Mouse (Mus musculus) urinary bladder, postnatal 36 days (tissue): ENCODE measurements around the gene Hps4.
"Not testable (repeated sequence)": the region's sequence is repeated elsewhere in the genome, so short reads cannot be mapped to it uniquely, and the experiment has no call there.

Experiments
- DNase-seq, 2 experiments: peaks; one replicate each; pipeline ENCODE4 v3.0.0; 2022; ENCODE audit warnings: low spot score in 2 of 2, mixed read lengths in 1 of 2

Hps4 gene

DNA sequence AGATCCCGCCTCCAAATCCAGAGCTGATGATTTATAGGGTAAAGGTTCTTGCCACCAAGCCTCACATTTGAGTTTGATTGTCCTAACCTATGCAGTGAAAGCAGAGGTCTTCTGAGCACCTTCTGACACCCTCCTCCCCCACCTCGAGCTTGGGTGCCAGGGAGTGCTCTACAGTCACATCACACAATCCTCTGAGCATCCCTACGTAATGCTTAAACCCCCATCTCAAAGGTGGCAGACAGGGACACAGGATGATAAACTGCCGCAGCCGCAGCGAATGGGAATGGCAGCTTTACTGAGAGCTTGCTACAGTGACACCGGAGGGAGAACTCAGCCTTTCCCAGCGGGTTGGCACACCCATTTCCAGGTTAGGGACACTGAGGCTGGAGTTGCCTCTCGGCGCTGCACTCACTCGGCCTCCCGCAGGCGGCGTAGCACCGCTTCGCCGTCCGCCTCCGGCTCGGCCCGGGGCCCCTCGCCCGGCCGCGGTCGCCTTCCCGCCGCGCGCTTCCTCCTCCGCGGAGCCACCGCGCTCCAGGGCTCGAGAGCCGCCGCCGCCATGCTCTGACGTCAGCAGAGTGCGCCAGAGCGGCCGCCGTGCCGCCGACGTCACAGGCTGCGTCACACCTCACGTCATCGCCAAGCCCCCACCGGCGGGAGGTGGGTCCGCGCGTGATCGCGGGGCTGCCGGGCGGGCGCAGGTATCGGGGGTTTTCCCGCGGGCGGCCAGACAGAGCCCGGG is at the start of gene Hps4, which contains the start of gene Srrd:
Gene Hps4, plus strand, starts transcription at position 621 of the 742 bp plus-strand sequence.
Gene Srrd, minus strand, starts transcription at position 578 of the 742 bp plus-strand sequence.
- DNase-seq, result peak; percentile 78 to 79

DNA sequence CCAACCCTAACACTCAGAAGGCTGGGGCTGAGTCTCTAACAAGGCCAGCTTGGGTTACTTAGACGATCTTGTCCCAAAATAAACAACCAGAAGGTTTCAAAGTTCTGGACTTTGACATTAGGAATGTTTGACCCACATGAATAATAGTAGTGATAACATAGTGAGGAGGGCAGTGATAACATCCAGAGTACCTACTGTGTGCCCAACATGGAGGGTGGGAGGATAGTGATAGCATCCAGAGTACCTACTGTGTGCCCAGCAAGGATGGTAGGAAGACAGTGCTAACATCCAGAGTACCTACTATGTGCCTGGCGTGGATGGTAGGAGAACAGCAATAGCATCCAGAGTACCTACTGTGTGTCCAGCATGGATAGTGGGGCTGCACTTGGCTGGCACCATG is 49.1 kb upstream of the Hps4 start:
- no peak for DNase-seq

- no peak for DNase-seq
Observed at GRCm38 (mm10) chr5:112294696-112295095, 48.2 kb upstream of the Hps4 start.

DNA sequence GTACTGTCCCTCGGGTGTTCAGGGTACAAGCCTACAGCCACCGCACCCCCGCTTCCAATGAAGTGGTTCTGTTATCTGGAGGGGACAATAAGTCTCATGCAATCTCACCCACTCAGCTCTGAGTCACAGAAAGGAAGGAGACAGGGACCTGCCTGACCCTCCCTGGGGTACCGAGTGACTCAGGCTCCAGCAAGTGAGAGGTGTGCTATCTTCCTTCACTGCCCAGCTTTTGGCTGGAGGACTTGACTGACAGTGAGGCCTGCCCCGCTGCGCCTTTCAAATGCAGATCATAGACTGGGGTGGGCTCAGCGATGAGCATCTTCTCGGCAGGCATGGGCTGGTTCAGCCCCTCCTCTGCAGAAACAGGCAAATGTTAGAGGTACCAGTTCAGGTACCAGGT is 47.7 kb upstream of the Hps4 start:
- no peak for DNase-seq

DNA sequence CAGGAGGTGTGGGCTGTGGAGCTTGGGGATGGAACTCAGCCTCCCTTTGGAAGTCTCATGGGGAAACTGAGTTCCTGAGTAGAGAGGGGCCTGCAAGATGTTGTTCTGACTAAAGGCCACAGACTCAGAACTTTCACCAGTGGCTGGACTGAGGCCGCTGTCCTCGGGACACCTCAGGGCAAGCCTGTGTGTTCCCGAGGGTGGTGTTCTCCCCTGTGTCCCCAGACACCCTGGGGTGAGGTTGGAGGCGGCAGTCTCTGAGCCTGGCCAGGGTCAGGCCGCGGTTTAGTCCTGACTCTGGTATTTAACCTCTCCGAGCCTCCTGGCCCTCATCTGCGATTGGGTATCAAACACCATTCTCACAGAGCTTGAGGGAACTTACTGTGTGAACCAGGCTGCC is 47.3 kb upstream of the Hps4 start:
- DNase-seq, result no peak

GRCm38 (mm10) chr5:112296404-112297181 is 46.3 kb upstream of the Hps4 start:
- no peak for DNase-seq

DNA sequence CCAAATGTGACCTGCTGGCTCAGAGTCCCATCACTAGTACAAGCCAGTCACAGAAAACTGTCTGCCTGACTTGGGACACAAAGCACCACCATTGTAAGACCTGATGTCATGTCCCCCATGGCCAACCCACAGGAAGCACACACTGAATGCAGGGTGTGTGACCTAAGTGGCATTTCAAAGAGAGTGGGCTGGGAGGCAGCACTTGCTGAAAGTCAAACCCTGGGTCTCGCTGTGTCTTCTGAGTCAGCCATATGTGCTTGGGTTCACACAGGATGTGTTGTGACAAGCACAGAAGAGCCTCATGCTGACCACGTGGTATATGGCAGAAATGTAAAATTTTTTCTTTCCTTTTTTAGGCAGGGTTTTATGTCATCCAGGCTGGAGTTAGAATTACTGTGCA is 45.6 kb upstream of the Hps4 start:
- no peak for DNase-seq

DNA sequence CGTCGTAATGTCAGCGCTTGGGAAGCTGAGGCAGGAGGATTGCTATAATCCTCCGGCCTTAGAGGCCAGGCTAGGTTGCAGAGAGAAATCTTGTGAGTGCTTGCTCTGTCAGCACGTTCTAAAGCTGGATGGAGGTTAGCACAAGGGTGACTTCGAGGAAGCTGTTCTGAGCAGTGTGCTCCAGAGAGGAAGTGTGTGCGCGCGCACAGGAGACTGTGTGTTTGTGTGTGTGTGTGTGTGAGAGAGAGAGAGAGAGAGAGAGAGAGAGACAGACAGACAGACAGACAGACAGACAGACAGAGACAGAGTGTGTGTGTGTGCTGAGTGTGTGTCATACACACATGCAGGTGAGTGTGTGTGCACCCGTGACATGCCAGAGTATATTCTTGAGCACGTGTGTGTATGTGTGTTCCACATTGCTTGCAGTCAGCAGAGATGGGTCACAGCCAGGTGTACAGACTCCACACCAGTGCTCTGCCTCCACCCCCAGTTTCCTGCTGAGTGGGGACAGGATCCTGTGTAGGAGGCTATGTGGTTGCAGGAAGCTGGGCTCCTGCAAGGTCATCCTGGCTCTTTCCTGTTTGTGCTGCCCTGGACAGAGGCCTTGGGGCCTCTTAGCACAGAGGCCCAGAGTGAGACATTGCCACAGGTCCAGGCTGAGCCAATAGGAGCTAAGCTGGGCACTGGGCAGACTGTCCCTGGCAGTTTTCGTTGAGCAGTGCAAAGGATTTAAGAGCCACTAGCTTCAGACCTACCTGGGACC is 44.5 kb upstream of the Hps4 start:
- peak in 1 of 2 experiments; percentile 16 for DNase-seq

- DNase-seq, result no peak
Observed at GRCm38 (mm10) chr5:112299399-112299798, 43.5 kb upstream of the Hps4 start.

GRCm38 (mm10) chr5:112300112-112300511 is 42.8 kb upstream of the Hps4 start:
- DNase-seq, result no peak

DNA sequence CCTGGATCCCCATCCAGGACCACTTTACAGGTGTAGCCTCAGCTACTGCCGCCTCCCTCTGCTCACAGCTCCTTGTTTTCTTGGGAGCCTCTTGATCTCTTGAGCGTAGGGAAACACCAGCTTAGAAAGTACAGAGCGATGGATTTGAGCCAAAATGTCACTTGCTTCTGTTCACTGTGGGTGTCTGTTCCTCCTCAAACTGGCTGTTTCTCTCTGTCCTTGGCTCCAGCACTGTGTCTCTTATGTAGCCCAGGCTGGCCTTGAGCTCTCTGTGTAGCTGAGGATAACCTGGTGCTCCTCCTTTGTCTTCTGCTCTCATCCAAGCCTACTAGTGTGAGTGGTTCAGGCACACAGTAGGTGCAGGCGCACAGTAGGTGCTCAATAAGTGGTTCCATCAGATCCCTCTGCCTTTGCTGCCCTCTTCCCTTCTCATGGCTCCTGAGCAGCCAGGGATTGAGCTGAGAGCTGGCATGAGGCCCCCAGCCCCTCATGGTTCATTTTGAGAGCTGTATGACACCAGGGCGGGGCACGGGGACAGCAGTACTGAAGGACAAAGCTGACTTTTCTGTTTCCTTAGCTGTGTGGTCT is 42.1 kb upstream of the Hps4 start:
- no peak for DNase-seq

DNA sequence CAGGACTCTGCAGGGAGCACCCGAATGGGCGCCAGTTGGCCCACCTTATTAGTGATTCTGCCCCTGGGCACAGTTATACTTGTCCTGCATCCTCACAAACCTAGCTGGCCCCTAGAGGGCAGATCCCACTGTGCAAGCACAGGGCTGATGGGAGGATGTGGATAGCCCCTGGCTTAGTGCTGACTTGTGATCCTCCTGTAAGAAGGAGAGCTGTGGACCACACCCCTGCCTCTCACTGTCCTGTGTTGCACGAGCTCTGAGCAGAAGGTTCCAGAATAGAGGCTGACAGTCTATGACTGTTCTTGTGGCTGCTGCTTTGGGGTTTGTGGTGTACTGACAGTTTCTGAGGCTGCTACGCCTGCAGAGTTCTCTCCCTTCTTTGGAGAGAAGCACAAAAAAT is 41.2 kb upstream of the Hps4 start:
- DNase-seq, result no peak

DNA sequence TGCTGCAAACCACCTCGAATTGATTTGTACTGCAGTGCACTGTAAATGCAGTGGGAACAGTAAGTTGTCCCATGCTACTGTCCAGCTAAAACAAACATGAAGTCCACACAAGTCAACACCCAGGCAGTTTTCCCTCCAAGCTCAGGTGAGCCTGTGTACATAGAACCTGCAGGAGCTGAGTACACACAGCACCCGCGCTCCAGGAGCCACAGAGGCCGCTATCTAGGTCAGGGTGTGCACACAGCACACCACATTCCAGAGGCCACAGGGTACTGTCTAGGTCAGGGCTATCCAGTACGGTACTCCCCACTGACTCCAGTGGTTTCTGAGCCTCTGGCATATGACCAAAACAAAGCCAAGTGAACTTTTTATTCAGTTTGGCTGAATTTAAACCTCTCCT is 40.6 kb upstream of the Hps4 start:
- no peak for DNase-seq

- no peak for DNase-seq
Observed at GRCm38 (mm10) chr5:112305842-112306241, 37.0 kb upstream of the Hps4 start.

DNA sequence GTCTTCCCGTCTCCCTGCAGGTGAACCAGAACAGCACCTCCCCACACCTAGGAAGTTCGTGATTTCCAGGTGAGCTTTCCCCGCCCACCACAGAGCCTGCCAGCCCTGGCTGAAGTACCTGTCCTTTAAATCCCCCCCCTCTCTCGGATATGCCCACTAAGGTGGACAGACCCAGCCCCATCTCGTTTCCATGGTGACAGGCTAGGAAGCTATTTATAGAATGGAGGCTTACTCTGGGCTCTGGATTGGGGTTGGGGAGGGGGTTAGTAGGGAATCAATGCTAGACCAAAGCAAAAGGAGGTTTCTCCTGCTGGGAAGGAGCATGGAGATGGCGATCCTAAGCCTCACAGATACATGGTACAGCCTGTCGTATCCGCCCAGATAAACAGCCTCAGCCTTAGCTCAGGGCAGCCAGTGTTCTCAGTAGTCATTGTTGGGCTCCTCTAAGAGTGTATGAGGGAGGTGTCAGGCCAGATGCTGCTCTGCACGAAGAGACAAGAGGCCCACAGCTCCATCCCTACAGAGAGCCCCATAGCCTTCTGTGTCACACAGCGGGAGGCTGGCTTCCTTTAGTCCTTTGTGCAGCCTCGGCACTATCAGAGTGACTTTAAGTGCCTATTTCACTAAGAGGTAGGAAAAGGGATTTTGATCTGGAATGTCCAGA is 29.5 kb upstream of the Hps4 start:
- no peak for DNase-seq

GRCm38 (mm10) chr5:112316468-112316867 is 26.4 kb upstream of the Hps4 start:
- no peak for DNase-seq

- DNase-seq, result no peak
Observed at GRCm38 (mm10) chr5:112317328-112317727, 25.6 kb upstream of the Hps4 start.

GRCm38 (mm10) chr5:112319343-112319742 is 23.5 kb upstream of the Hps4 start:
- DNase-seq, result not testable (repeated sequence)

DNA sequence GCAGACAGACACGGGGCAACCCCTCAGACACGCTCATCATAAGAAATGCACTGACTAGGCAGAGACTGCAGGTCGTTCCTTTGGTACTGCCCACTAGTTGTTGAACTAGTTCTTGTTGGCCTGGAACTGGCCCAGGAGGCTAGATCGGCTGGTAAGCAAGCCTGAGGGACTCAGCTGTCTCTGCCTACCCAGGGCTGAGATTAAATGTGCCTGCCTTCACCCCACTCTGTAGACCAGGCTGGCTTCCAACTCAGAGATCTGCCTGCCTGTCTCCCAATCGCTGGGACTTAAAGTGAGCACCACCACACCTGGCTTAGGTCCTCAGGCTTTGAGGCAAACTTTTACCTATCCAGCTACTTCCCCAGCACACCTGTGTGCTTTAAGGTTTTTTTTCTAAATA is 22.5 kb upstream of the Hps4 start:
- no peak for DNase-seq

DNA sequence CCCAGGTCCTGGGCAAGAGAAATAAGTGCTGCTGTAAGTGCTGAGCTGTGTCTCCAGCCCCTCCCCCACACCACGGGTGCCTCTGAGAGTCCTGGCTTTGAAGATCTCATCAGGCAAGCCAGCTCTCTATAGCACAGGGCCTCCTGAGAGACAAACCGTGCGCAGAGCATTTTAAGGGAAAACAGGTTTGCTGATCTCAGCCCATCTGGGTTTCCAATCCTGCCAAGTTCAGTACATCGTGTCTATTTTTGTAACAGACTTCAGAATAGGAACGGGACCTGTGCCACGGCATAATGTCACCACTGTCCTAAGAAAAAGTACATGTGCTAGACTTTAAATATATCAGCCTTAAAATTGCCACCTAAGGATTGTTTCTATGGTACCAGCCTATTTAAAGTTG is 21.9 kb upstream of the Hps4 start:
- no peak for DNase-seq

DNA sequence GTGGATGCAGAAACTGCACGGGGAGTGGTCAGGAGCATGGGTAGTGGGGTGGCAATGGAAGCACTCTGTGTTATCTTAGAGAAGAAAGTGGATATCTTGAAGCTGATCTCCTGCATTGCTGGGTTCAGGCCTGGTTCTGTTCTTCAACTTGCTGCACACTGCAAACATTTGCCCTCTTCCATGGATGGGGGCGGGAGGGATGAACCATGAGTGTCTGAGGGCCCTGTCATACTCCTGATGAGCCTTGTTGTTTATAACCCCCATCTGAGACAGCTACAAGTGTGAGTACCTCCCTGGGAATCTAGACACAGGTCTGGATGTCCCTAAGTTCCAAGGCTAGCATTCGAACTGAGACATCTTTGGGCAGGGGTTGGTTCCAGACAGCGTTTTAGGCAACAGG is 21.5 kb upstream of the Hps4 start:
- DNase-seq, result no peak
